Mouse (Mus musculus) embryonic facial prominence, embryonic 11.5 days (tissue): Measurements from ENCODE around the gene Rpl12. TPM values are rescaled to one million over a fixed set of nuclear protein-coding genes. Genes with fewer than 3 reads are reported as not detected.
A peak's percentile ranks its signal among the peaks of the same experiment; 100 is the strongest.

Experiments used
- ATAC-seq: fragments of 200-750 bp; cut with Nextera tagmentation; replicated peaks from 2 replicates; pipeline ENCODE4 v1.8.0; 2017; ENCODE audit warnings: low read depth; ENCODE audit not compliant: insufficient number of reproducible peaks, low FRiP score, low TSS enrichment
- DNase-seq: peaks from one replicate; pipeline ENCODE4 v3.0.0-alpha.2; 2015; ENCODE audit warnings: low spot score
- H3K27ac ChIP-seq: fragments of 300-500 bp; sonication (generic); replicated peaks from 2 replicates; pipeline ENCODE4 v1.5.1; 2014; ENCODE audit warnings: mild to moderate bottlenecking, low read depth, low read length, control low read depth
- H3K27me3 ChIP-seq: fragments of 300-500 bp; sonication (generic); 2 replicates; pipeline ENCODE4 v1.6.1; 2014; ENCODE audit warnings: mild to moderate bottlenecking, low read length, moderate library complexity, mixed read lengths; ENCODE audit not compliant: control insufficient read depth, insufficient read depth
- H3K36me3 ChIP-seq: fragments of 300-500 bp; sonication (generic); replicated peaks from 2 replicates; pipeline ENCODE4 v1.6.1; 2014; ENCODE audit warnings: low read depth, mild to moderate bottlenecking, low read length, moderate library complexity, mixed read lengths; ENCODE audit not compliant: control insufficient read depth, insufficient read depth
- H3K4me1 ChIP-seq: fragments of 300-500 bp; sonication (generic); 2 replicates; pipeline ENCODE4 v1.6.1; 2014; ENCODE audit warnings: low read length, mixed read lengths; ENCODE audit not compliant: control insufficient read depth, insufficient read depth
- H3K4me2 ChIP-seq: fragments of 300-500 bp; sonication (generic); 2 replicates; pipeline ENCODE4 v1.6.1; 2014; ENCODE audit warnings: low read depth, mild to moderate bottlenecking, control low read depth, low read length, moderate library complexity
- H3K4me3 ChIP-seq: fragments of 300-500 bp; sonication (generic); 2 replicates; pipeline ENCODE4 v1.5.1; 2014; ENCODE audit warnings: low read depth, low read length, control low read depth
- H3K9ac ChIP-seq: fragments of 300-500 bp; sonication (generic); replicated peaks from 2 replicates; pipeline ENCODE4 v1.6.1; 2014; ENCODE audit warnings: mild to moderate bottlenecking, control low read depth, low read length
- H3K9me3 ChIP-seq: fragments of 300-500 bp; sonication (generic); replicated peaks from 2 replicates; pipeline ENCODE4 v1.6.1; 2016; ENCODE audit warnings: mild to moderate bottlenecking, low read length, inconsistent platforms, mixed read lengths; ENCODE audit not compliant: control insufficient read depth
- WGBS: fragments of 180-500 bp; shearing (Covaris S2); extraction: QIAGEN DNeasy Blood & Tissue Kit; methylation state at CpG from one replicate; pipeline ENCODE4 v1.1.7; 2014; 5-methylcytosine and 5-hydroxymethylcytosine counted together
- polyA plus RNA-seq: library from polyadenylated mRNA; unstranded; fragments of >200 nt; fragmentation: Nextera tagmentation; extraction: Ambion mirVana; gene quantifications from 2 replicates; pipeline ENCODE4 v1.2.1, GENCODE M21; 2014

Rpl12 gene
- polyA plus RNA-seq, 1 experiment from 2014 or later: 162 TPM

GRCm38 (mm10) chr2:32989376-32989775 is 28.0 kb downstream of the Rpl12 start:
- ATAC-seq (no peak), DNase-seq (no peak)
- WGBS: 85% methylated on average over 3 of the region's 3 CpGs
- H3K9me3 ChIP-seq: no peaks in the 10 kb centered on the region
- no peak overlapping the region for H3K9ac ChIP-seq
- no peak overlapping the region for H3K27ac ChIP-seq
- no peak overlapping the region for H3K4me2 ChIP-seq
- no peaks in the 10 kb centered on the region for H3K36me3 ChIP-seq
- no peak overlapping the region for H3K4me3 ChIP-seq
- H3K27me3 ChIP-seq: no peaks in the 10 kb centered on the region
- no peaks in the 10 kb centered on the region for H3K4me1 ChIP-seq

GRCm38 (mm10) chr2:32990167-32990832 is 28.9 kb downstream of the Rpl12 start:
- DNase-seq: peak; percentile 43
- Histone ChIP-seq H3K9me3 (no peaks in the 10 kb centered on the region), H3K4me1 (no peaks in the 10 kb centered on the region), H3K27me3 (no peaks in the 10 kb centered on the region), H3K4me3 (no peak overlapping the region), H3K9ac (no peak overlapping the region), H3K4me2 (no peak overlapping the region), H3K36me3 (no peaks in the 10 kb centered on the region), H3K27ac (no peak overlapping the region)
- no peak for ATAC-seq
- WGBS: 53% methylated on average over 13 of the region's 13 CpGs

DNA sequence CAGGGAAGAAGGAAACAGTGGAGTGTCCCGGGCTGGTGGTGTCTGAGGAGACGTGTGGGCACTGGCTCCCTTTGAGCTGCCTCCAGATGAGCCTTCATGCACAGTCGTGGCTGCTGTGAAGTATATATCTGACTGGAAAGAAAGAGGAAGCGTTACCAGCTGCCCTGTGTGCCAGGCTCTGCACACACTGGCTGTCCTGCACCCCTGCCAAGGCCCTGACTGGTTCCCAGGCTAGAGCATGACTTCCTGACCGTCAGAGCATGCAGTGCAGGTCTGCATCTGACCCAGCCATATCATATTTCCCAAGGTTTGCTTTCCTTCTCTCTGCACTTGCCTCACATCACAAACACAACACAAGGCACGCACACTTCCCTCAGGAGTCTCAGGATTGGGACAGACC is 30.8 kb downstream of the Rpl12 start:
- Histone ChIP-seq H3K9me3 (no peaks in the 10 kb centered on the region), H3K4me2 (no peak overlapping the region), H3K36me3 (no peaks in the 10 kb centered on the region), H3K27ac (no peak overlapping the region), H3K4me3 (no peak overlapping the region), H3K9ac (no peak overlapping the region), H3K27me3 (no peaks in the 10 kb centered on the region), H3K4me1 (no peaks in the 10 kb centered on the region)
- ATAC-seq (no peak), DNase-seq (no peak)
- WGBS: 57% methylated on average over 6 of the region's 6 CpGs

GRCm38 (mm10) chr2:32997081-32997480 is 35.7 kb downstream of the Rpl12 start:
- Histone ChIP-seq H3K27me3 (no peaks in the 10 kb centered on the region), H3K27ac (no peak overlapping the region), H3K9ac (no peak overlapping the region), H3K9me3 (no peaks in the 10 kb centered on the region), H3K4me2 (no peak overlapping the region), H3K4me3 (no peak overlapping the region), H3K4me1 (no peaks in the 10 kb centered on the region), H3K36me3 (no peaks in the 10 kb centered on the region)
- WGBS: 73% methylated on average over 6 of the region's 6 CpGs
- DNase-seq (no peak), ATAC-seq (no peak)

GRCm38 (mm10) chr2:32997792-32998191 is 36.4 kb downstream of the Rpl12 start:
- Histone ChIP-seq H3K4me2 (no peak overlapping the region), H3K9ac (no peak overlapping the region), H3K36me3 (no peaks in the 10 kb centered on the region), H3K27ac (no peak overlapping the region), H3K4me1 (no peaks in the 10 kb centered on the region), H3K4me3 (no peak overlapping the region), H3K9me3 (no peaks in the 10 kb centered on the region), H3K27me3 (no peaks in the 10 kb centered on the region)
- no peak for DNase-seq
- WGBS: 75% methylated on average over 4 of the region's 4 CpGs
- ATAC-seq: no peak

DNA sequence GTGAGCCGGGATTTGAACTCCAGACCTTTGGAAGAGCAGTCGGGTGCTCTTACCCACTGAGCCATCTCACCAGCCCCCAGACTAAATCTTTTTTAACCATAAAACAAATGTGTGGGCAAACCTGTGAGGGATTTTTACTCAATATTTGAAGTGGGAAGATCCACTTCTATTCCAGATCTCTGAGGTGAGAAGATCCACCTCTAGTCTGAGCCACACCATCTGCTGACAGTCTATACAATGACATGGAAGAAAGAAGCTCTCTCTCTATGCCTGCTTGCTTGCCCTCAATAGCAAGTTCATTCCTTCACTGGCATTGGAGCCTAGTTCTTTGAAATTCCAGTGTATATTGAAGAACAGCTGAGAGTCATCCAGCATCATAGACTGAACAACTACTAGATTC is 38.4 kb downstream of the Rpl12 start:
- no peak overlapping the region for H3K27ac ChIP-seq
- 90% methylated on average over 2 of the region's 2 CpGs for WGBS
- H3K27me3 ChIP-seq: no peaks in the 10 kb centered on the region
- H3K4me1 ChIP-seq: no peaks in the 10 kb centered on the region
- ATAC-seq: no peak
- no peak for DNase-seq
- H3K9ac ChIP-seq: no peak overlapping the region
- H3K4me2 ChIP-seq: no peak overlapping the region
- no peaks in the 10 kb centered on the region for H3K36me3 ChIP-seq
- no peak overlapping the region for H3K4me3 ChIP-seq
- H3K9me3 ChIP-seq: no peaks in the 10 kb centered on the region

DNA sequence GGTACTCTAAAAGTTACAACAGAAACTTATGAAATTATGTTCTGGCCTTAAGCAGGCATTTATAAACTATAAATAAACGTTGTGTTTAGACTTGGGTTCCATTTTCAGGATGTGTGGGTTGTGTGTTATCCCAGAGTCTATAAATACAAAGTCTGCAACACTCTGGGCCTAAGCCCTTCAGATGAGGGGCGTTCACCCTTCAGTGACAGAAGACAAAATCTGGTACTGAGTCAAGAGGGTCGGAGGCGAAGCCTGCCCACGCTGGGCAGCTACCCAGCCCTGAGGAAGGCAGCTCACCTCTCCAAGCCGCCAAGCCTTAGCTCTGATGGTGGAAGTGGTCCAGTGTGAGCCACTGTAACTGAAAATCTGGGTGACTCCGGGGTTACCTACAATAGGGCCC is 40.8 kb downstream of the Rpl12 start:
- no peak overlapping the region for H3K4me2 ChIP-seq
- no peaks in the 10 kb centered on the region for H3K9me3 ChIP-seq
- no peak overlapping the region for H3K9ac ChIP-seq
- WGBS: 86% methylated on average over 7 of the region's 7 CpGs
- no peaks in the 10 kb centered on the region for H3K27me3 ChIP-seq
- ATAC-seq: no peak
- H3K27ac ChIP-seq: no peak overlapping the region
- H3K4me1 ChIP-seq: no peaks in the 10 kb centered on the region
- no peak overlapping the region for H3K4me3 ChIP-seq
- no peak for DNase-seq
- no peaks in the 10 kb centered on the region for H3K36me3 ChIP-seq

DNA sequence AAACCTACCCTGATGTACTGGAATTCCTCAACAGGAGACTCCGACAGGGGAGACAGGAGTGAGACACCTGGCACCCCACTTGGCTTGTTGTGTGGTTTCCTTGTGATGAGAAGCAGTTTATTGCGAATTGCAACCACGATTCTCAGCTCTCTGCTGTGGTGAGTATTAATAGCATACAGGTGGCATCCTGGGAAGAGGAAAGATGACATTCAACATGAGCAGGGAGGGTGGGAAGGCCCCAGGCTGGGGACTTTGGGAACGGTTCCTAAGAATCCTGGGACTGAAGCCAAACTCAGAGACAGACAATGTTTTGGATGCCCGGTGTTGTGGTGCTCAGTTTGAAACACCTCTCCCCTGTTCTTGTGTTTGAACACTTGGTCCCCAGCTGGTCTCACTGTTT is 43.7 kb downstream of the Rpl12 start:
- Histone ChIP-seq H3K4me3 (no peak overlapping the region), H3K9me3 (no peaks in the 10 kb centered on the region), H3K9ac (no peak overlapping the region), H3K4me1 (no peaks in the 10 kb centered on the region), H3K4me2 (no peak overlapping the region), H3K27me3 (no peaks in the 10 kb centered on the region), H3K36me3 (no peaks in the 10 kb centered on the region), H3K27ac (no peak overlapping the region)
- WGBS: 80% methylated on average over 5 of the region's 5 CpGs
- DNase-seq (no peak), ATAC-seq (no peak)
